Mouse (Mus musculus) bone marrow, adult 2 months (tissue): Measurements from ENCODE around the gene Adamts16.

Experiments
- CTCF ChIP-seq: fragments of 200-500 bp; IDR thresholded peaks from 2 replicates; pipeline ENCODE4 v1.5.1; 2011; ENCODE audit warnings: low read length, control low read depth; ENCODE audit not compliant: control insufficient read depth, insufficient read depth
- POLR2A ChIP-seq: fragments of 200-500 bp; IDR thresholded peaks from 2 replicates; pipeline ENCODE4 v1.6.1; 2011; ENCODE audit warnings: low read depth, mild to moderate bottlenecking, control low read depth, low read length, borderline replicate concordance; ENCODE audit not compliant: control insufficient read depth

GRCm38 (mm10) chr13:70866971-70867625, 25.5 kb upstream of the Adamts16 start:
- TF ChIP-seq CTCF = no peak
- TF ChIP-seq POLR2A = no peak
